Mouse (Mus musculus) layer of hippocampus, adult 18-20 months (tissue): ENCODE results near the gene Mmgt2. TPM values are rescaled to one million over a fixed set of nuclear protein-coding genes. Genes with fewer than 3 reads are reported as not detected.

Source experiments
- DNase-seq, 2 experiments: peaks; one replicate each; pipeline ENCODE4 v3.0.0; 2022; ENCODE audit warnings: low spot score in 2 of 2
- total RNA-seq, 2 experiments: library from RNA; stranded (reverse); gene quantifications; 2 replicates each; pipeline ENCODE4 v1.2.3; 2021

Gene Mmgt2
- total RNA-seq, 2 experiments from 2014 or later = 14.2 to 15.9 TPM

- no peak for DNase-seq
Measured at GRCm38 (mm10) chr11:62621079-62621478, 27.4 kb upstream of the Mmgt2 start.

- no peak for DNase-seq
Measured at GRCm38 (mm10) chr11:62621586-62622283, 26.7 kb upstream of the Mmgt2 start.

GRCm38 (mm10) chr11:62622850-62623249, 25.6 kb upstream of the Mmgt2 start:
- no peak for DNase-seq

GRCm38 (mm10) chr11:62624341-62625291, 23.8 kb upstream of the Mmgt2 start:
- peak; percentile 74 to 86 for DNase-seq

GRCm38 (mm10) chr11:62629352-62630224, 18.9 kb upstream of the Mmgt2 start:
- no peak for DNase-seq

- DNase-seq = no peak
Measured at GRCm38 (mm10) chr11:62630225-62630821, 18.1 kb upstream of the Mmgt2 start.

- DNase-seq = no peak
Measured at GRCm38 (mm10) chr11:62631138-62631537, 17.3 kb upstream of the Mmgt2 start.

GRCm38 (mm10) chr11:62635406-62635805, 13.1 kb upstream of the Mmgt2 start:
- no peak for DNase-seq

GRCm38 (mm10) chr11:62636105-62636839, 12.2 kb upstream of the Mmgt2 start:
- DNase-seq = no peak

- peak in 1 of 2 experiments; percentile 34 for DNase-seq
Measured at GRCm38 (mm10) chr11:62636840-62637221, 11.6 kb upstream of the Mmgt2 start.

- no peak for DNase-seq
Measured at GRCm38 (mm10) chr11:62637401-62637800, 11.1 kb upstream of the Mmgt2 start.

GRCm38 (mm10) chr11:62637806-62638205, 10.7 kb upstream of the Mmgt2 start:
- DNase-seq = no peak

GRCm38 (mm10) chr11:62638402-62638801, 10.1 kb upstream of the Mmgt2 start:
- no peak for DNase-seq

- no peak for DNase-seq
Measured at GRCm38 (mm10) chr11:62640378-62640777, 8.1 kb upstream of the Mmgt2 start.

- DNase-seq = no peak
Measured at GRCm38 (mm10) chr11:62642023-62642844, 6.2 kb upstream of the Mmgt2 start.

- DNase-seq = no peak
Measured at GRCm38 (mm10) chr11:62643011-62643631, 5.3 kb upstream of the Mmgt2 start.

GRCm38 (mm10) chr11:62643681-62644363, 4.6 kb upstream of the Mmgt2 start:
- no peak for DNase-seq
